Mouse (Mus musculus): ENCODE measurements at regions not wholly inside any gene's neighbourhood (a gene's known extent, or its start where the extent isn't known, plus 50 kb on each side); places are given as distances from the start of the nearest gene placed in this dataset.

DNA sequence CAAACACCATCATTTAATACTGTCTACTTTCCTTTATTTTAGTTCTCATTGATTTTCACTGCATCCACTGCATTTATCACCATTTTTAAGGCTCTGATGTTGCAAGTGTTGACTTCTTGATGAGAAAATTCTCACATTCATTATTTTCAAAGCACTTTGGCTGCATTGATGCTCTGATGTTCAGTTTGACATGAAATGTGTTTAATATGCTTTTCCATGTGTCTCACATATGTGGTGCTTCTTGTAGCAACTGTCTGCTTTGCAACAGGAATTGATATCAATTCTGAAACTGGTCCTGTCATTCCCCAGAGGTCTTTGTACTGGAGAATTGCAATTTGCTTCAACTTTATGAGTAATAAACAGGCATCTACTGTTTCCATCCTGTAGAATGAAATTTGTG lies 1676.1 kb upstream of the Flrt2 start:
- Histone ChIP-seq H3K9ac (replicated peaks) (no peak overlapping the region), H3K27ac (replicated peaks) (0 out of 2 replicates have a peak overlapping the region, but pooled peaks have one; percentile 31), H3K4me3 (no peak overlapping the region), H3K4me2 (replicated peaks) (no peak overlapping the region), H3K27me3 (no peaks in the 10 kb centered on the region), H3K4me1 (no peaks in the 10 kb centered on the region), H3K9me3 (no peaks in the 10 kb centered on the region), H3K36me3 (no peaks in the 10 kb centered on the region)
- no peak for ATAC-seq (replicated peaks)

GRCm38 (mm10) chr12:94031364-94031763 lies 1660.7 kb upstream of the Flrt2 start:
- no peak overlapping the region for H3K9ac ChIP-seq (replicated peaks)
- H3K4me2 ChIP-seq (replicated peaks): no peak overlapping the region
- H3K27me3 ChIP-seq: no peaks in the 10 kb centered on the region
- H3K4me1 ChIP-seq: peaks cover 4% of the 10 kb centered on the region; the same call in 1 of the 2 replicates
- ATAC-seq (replicated peaks): peak; percentile 64
- H3K4me3 ChIP-seq: no peak overlapping the region
- H3K36me3 ChIP-seq: no peaks in the 10 kb centered on the region
- no peaks in the 10 kb centered on the region for H3K9me3 ChIP-seq
- WGBS: 43% methylated on average over 4 of the region's 4 CpGs
- H3K27ac ChIP-seq (replicated peaks): 0 out of 2 replicates have a peak overlapping the region, but pooled peaks have one; percentile 11

DNA sequence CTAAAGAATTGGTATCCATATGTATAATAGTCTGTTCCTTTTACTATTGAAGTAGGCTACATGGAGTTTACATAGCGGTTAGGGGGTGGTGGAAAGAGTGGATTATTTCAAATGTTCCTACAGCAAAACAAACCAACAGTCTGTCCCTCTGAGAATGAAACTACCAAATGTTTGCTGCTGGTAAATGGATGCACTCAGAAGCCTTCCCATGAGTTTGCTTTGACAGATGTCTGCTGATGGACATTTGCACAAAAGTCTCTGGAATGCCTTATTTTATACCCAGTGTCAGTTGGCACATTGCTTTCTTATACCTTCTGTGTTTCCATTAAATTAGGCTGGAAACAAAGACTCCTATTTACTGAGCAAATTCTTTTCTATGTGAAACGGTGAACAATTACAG lies 1644.1 kb upstream of the Flrt2 start:
- no peak overlapping the region for H3K9ac ChIP-seq (replicated peaks)
- 0 out of 2 replicates have a peak, but pooled peaks cover 7% of the 10 kb centered on the region for H3K4me1 ChIP-seq
- 19% methylated on average over 2 of the region's 2 CpGs for WGBS
- H3K4me2 ChIP-seq (replicated peaks): no peak overlapping the region
- peak; percentile 93 for ATAC-seq (replicated peaks)
- H3K27ac ChIP-seq (replicated peaks): 0 out of 2 replicates have a peak overlapping the region, but pooled peaks have one; percentile 27
- no peaks in the 10 kb centered on the region for H3K36me3 ChIP-seq
- no peaks in the 10 kb centered on the region for H3K27me3 ChIP-seq
- H3K9me3 ChIP-seq: no peaks in the 10 kb centered on the region
- no peak overlapping the region for H3K4me3 ChIP-seq

- H3K4me1 ChIP-seq: no peaks in the 10 kb centered on the region
- no peak overlapping the region for H3K9ac ChIP-seq (replicated peaks)
- H3K9me3 ChIP-seq: no peaks in the 10 kb centered on the region
- H3K27me3 ChIP-seq: no peaks in the 10 kb centered on the region
- H3K4me2 ChIP-seq (replicated peaks): no peak overlapping the region
- H3K4me3 ChIP-seq: no peak overlapping the region
- WGBS: 87% methylated on average over 2 of the region's 2 CpGs
- ATAC-seq (replicated peaks): no peak
- no peak overlapping the region for H3K27ac ChIP-seq (replicated peaks)
- no peaks in the 10 kb centered on the region for H3K36me3 ChIP-seq
Measured at GRCm38 (mm10) chr12:94057767-94058166, 1634.3 kb upstream of the Flrt2 start.

DNA sequence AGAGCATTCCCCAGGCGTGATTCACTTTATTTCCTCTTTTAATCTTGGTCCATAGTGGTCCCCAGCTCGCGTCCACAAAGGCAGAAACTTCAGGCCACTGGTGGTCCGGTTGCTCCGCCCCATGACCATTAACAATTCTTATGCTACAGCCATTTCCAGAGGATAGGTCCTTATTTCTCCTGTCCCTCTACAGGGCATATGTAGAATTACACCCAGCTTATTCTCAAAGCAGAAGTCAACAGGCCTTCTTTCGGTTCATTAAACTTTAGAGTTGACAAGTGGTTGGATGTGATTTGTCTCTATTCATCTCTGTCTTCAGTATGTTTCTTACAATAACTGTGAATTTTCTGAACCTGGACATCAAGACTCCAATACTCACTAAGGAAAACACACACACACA lies 1632.4 kb upstream of the Flrt2 start:
- ATAC-seq (replicated peaks): no peak
- Histone ChIP-seq H3K27ac (replicated peaks) (no peak overlapping the region), H3K4me3 (no peak overlapping the region), H3K4me1 (no peaks in the 10 kb centered on the region), H3K27me3 (no peaks in the 10 kb centered on the region), H3K4me2 (replicated peaks) (no peak overlapping the region), H3K9ac (replicated peaks) (no peak overlapping the region), H3K9me3 (no peaks in the 10 kb centered on the region), H3K36me3 (no peaks in the 10 kb centered on the region)
- 88% methylated on average over 6 of the region's 6 CpGs for WGBS

GRCm38 (mm10) chr12:94060336-94060735 lies 1631.7 kb upstream of the Flrt2 start:
- no peak overlapping the region for H3K27ac ChIP-seq (replicated peaks)
- no peak overlapping the region for H3K4me2 ChIP-seq (replicated peaks)
- no peaks in the 10 kb centered on the region for H3K9me3 ChIP-seq
- H3K36me3 ChIP-seq: no peaks in the 10 kb centered on the region
- no peaks in the 10 kb centered on the region for H3K4me1 ChIP-seq
- no peak overlapping the region for H3K4me3 ChIP-seq
- no peaks in the 10 kb centered on the region for H3K27me3 ChIP-seq
- ATAC-seq (replicated peaks): no peak
- 72% methylated on average over 2 of the region's 2 CpGs for WGBS
- no peak overlapping the region for H3K9ac ChIP-seq (replicated peaks)

GRCm38 (mm10) chr12:94066444-94067152 lies 1625.4 kb upstream of the Flrt2 start:
- no peak overlapping the region for H3K4me3 ChIP-seq
- H3K4me2 ChIP-seq (replicated peaks): no peak overlapping the region
- WGBS: 27% methylated on average over 9 of the region's 9 CpGs
- no peak overlapping the region for H3K9ac ChIP-seq (replicated peaks)
- no peaks in the 10 kb centered on the region for H3K36me3 ChIP-seq
- peaks cover 3% of the 10 kb centered on the region; the same call in 1 of the 2 replicates for H3K4me1 ChIP-seq
- H3K27me3 ChIP-seq: no peaks in the 10 kb centered on the region
- no peaks in the 10 kb centered on the region for H3K9me3 ChIP-seq
- no peak overlapping the region for H3K27ac ChIP-seq (replicated peaks)
- ATAC-seq (replicated peaks): no peak

DNA sequence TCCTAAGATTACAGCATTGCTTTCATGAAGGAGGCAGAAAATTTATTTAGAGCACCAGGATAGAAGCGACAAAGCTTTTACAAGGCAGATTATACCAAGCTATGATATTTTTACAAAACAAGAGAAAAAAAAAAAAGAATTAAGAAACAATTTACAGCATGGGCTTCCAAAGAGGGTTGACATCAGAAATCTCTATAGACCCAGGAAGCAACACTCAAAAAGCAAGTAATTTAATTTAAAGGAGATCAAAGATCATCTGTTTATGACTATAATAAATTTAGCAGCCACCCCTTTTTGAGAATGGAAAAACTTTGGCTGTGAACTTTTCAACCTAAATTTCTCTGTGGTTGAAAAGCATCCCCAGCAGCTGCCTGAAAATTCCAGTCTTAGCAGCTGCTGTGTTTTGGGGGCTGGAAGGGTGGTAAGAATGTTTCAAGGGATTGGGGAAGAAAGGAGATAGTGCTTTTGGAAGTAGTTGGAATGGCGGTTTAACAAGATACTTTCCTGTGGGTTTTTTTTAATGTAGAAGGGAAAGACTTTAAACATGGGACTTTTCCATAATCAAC lies 1621.0 kb upstream of the Flrt2 start:
- Histone ChIP-seq H3K4me3 (no peak overlapping the region), H3K4me2 (replicated peaks) (no peak overlapping the region), H3K9me3 (no peaks in the 10 kb centered on the region), H3K27ac (replicated peaks) (no peak overlapping the region), H3K9ac (replicated peaks) (no peak overlapping the region), H3K36me3 (no peaks in the 10 kb centered on the region), H3K4me1 (peaks cover 3% of the 10 kb centered on the region; the same call in 1 of the 2 replicates), H3K27me3 (no peaks in the 10 kb centered on the region)
- WGBS: 86% methylated on average over 2 of the region's 2 CpGs
- no peak for ATAC-seq (replicated peaks)

DNA sequence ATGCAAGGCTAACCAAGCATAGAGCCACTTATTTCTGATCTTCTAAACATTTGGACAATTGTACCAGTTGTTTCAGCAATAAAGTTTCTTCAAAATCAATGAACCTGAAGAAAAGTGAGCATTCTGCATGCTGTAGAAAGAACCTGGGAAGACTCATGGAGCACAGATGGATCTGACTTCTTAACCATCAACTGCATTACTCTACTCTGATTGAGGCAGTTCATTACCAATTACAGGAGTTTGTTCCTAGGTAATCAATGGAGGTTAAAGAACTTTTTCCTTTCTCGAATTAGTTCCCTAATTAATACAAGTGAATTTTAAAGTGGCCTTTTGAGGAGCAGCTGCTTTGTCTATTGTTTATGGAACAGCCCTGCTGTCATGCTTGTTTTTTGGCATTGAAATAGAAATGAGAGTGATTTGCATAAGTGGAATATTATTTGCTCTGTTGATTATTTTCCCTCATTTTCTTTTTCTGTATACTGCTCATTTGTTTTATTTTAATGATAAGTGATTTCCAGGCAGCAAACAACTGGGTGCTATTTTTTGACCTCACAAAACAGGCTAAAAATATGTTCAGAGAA lies 1586.4 kb upstream of the Flrt2 start:
- Histone ChIP-seq H3K4me3 (no peak overlapping the region), H3K27me3 (no peaks in the 10 kb centered on the region), H3K9me3 (no peaks in the 10 kb centered on the region), H3K27ac (replicated peaks) (no peak overlapping the region), H3K4me1 (no peaks in the 10 kb centered on the region), H3K36me3 (no peaks in the 10 kb centered on the region), H3K4me2 (replicated peaks) (no peak overlapping the region), H3K9ac (replicated peaks) (no peak overlapping the region)
- 9% methylated on average over 1 of the region's 1 CpGs for WGBS
- peak; percentile 57; the same call in 1 of the 2 replicates for ATAC-seq (replicated peaks)

GRCm38 (mm10) chr12:94150143-94150542 lies 1541.9 kb upstream of the Flrt2 start:
- Histone ChIP-seq H3K4me1 (no peaks in the 10 kb centered on the region), H3K4me2 (replicated peaks) (no peak overlapping the region), H3K27ac (replicated peaks) (no peak overlapping the region), H3K4me3 (no peak overlapping the region), H3K36me3 (no peaks in the 10 kb centered on the region), H3K9me3 (no peaks in the 10 kb centered on the region), H3K27me3 (no peaks in the 10 kb centered on the region), H3K9ac (replicated peaks) (no peak overlapping the region)
- no peak for ATAC-seq (replicated peaks)
- WGBS: 80% methylated on average over 5 of the region's 5 CpGs

GRCm38 (mm10) chr12:94155110-94155858 lies 1536.7 kb upstream of the Flrt2 start:
- no peak overlapping the region for H3K9ac ChIP-seq (replicated peaks)

DNA sequence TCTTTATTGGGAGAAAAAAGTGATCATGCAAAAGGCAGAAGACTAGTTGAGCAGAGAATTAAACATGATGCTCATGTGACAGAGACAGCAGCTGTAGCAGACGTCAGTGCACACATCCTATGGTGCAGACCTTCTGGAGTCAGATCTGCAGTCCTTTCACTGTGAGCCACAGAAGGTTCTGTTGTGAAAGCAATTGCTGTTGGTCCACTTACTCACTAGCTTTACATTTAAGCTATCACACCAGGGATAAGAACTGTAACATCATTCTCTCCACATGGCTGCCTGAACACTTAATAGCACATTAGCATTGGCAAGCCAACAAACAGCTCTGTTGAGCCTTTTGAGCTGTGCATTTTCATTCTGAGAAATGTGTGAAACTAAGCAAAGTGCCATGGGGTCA lies 1509.7 kb upstream of the Flrt2 start:
- H3K4me3 ChIP-seq: no peak overlapping the region
- H3K4me1 ChIP-seq: no peaks in the 10 kb centered on the region
- H3K9me3 ChIP-seq: no peaks in the 10 kb centered on the region
- no peak overlapping the region for H3K9ac ChIP-seq (replicated peaks)
- WGBS: 21% methylated on average over 1 of the region's 1 CpGs
- H3K27me3 ChIP-seq: no peaks in the 10 kb centered on the region
- H3K36me3 ChIP-seq: no peaks in the 10 kb centered on the region
- no peak overlapping the region for H3K4me2 ChIP-seq (replicated peaks)
- no peak overlapping the region for H3K27ac ChIP-seq (replicated peaks)
- no peak for ATAC-seq (replicated peaks)

More at GRCm38 (mm10) chr12:94155110-94155858, 1536.7 kb upstream of the Flrt2 start:
- Histone ChIP-seq H3K9me3 (no peaks in the 10 kb centered on the region), H3K4me2 (replicated peaks) (no peak overlapping the region), H3K4me3 (no peak overlapping the region), H3K36me3 (no peaks in the 10 kb centered on the region), H3K27me3 (no peaks in the 10 kb centered on the region), H3K27ac (replicated peaks) (no peak overlapping the region), H3K4me1 (no peaks in the 10 kb centered on the region)
- ATAC-seq (replicated peaks): no peak
- 87% methylated on average over 12 of the region's 12 CpGs for WGBS
